Mouse (Mus musculus) frontal cortex, postnatal 36 days (tissue): ENCODE results near the gene Cramp1l.

ENCODE experiments used
- DNase-seq, 2 experiments: peaks; one replicate each; pipeline ENCODE4 v3.0.0; 2022; ENCODE audit warnings: low spot score in 2 of 2

The Cramp1l gene

GRCm38 (mm10) chr17:25015655-25016291 lies at the start of gene Cramp1l, which contains the start of gene Ift140:
TSS of gene Cramp1l (minus strand) at chr17:25015788.
TSS of gene Ift140 (plus strand) at chr17:25016085.
- peak; percentile 97 to 100 for DNase-seq

GRCm38 (mm10) chr17:25065189-25065588 lies 49.6 kb upstream of the Cramp1l start:
- no peak for DNase-seq

- no peak for DNase-seq
These were observed 48.8 kb upstream of the Cramp1l start for GRCm38 (mm10) chr17:25064351-25064750.

- no peak for DNase-seq
These were observed 48.3 kb upstream of the Cramp1l start for GRCm38 (mm10) chr17:25063872-25064271.

- DNase-seq: no peak
These were observed 47.7 kb upstream of the Cramp1l start for GRCm38 (mm10) chr17:25063261-25063660.

- no peak for DNase-seq
These were observed 41.5 kb upstream of the Cramp1l start for GRCm38 (mm10) chr17:25057041-25057440.

- DNase-seq: peak in 1 of 2 experiments; percentile 48
These were observed 37.7 kb upstream of the Cramp1l start for GRCm38 (mm10) chr17:25053274-25053673.

GRCm38 (mm10) chr17:25047143-25047542 lies 31.6 kb upstream of the Cramp1l start:
- peak in 1 of 2 experiments; percentile 3 for DNase-seq

GRCm38 (mm10) chr17:25045281-25045680 lies 29.7 kb upstream of the Cramp1l start:
- no peak for DNase-seq

- no peak for DNase-seq
These were observed 29.3 kb upstream of the Cramp1l start for GRCm38 (mm10) chr17:25044879-25045278.

- DNase-seq: no peak
These were observed 20.6 kb upstream of the Cramp1l start for GRCm38 (mm10) chr17:25036183-25036582.

- DNase-seq: peak; percentile 12 to 80
These were observed 924 bp upstream of the Cramp1l start for GRCm38 (mm10) chr17:25016292-25017132.

GRCm38 (mm10) chr17:25014841-25015570 lies 582 bp downstream of the Cramp1l start:
- peak; percentile 47 to 50 for DNase-seq

GRCm38 (mm10) chr17:25013606-25014501 lies 1.7 kb downstream of the Cramp1l start:
- peak; percentile 5 for DNase-seq

- no peak for DNase-seq
These were observed 8.1 kb downstream of the Cramp1l start for GRCm38 (mm10) chr17:25007480-25007879.

- no peak for DNase-seq
These were observed 10.5 kb downstream of the Cramp1l start for GRCm38 (mm10) chr17:25005102-25005501.

- DNase-seq: no peak
These were observed 20.9 kb downstream of the Cramp1l start for GRCm38 (mm10) chr17:24994721-24995120.

GRCm38 (mm10) chr17:24987221-24987620 lies 28.4 kb downstream of the Cramp1l start:
- DNase-seq: peak; percentile 36 to 43

- DNase-seq: no peak
These were observed 54.5 kb downstream of the Cramp1l start for GRCm38 (mm10) chr17:24960852-24961715.
